Mouse (Mus musculus): ENCODE data around the gene Cldn8. TPM values are rescaled to one million over a fixed set of nuclear protein-coding genes. Genes with fewer than 3 reads are reported as not detected.

Gene Cldn8
- polyA plus RNA-seq, 1 experiment from 2014 or later: 2.1 TPM

DNA sequence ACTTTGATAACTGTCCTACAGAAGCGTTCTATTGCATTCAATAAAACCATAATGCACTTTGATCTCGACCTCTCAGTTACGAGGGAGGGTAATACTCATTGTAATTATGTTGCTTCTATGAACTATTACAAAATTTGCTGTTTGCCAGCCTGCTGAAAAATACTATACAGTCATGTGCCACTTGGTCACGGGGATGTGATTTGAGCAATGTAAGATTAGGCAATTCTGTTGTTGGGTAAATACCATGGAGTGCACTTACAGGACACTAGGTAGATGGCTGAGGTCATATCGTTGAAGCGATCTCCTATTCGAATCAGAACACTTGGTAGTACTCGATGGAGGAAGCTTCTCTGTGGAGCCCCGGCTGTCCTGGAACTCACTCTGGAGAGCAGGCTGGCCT lies 20.4 kb upstream of the Cldn8 start:
- no peak overlapping the region for H3K27ac ChIP-seq (replicated peaks; ENCODE audit: low read depth, low read length)
- WGBS: 89% methylated on average over 9 of the region's 9 CpGs
- no peak for ATAC-seq (ENCODE audit: insufficient number of reproducible peaks, low FRiP score, low TSS enrichment, low read depth)

DNA sequence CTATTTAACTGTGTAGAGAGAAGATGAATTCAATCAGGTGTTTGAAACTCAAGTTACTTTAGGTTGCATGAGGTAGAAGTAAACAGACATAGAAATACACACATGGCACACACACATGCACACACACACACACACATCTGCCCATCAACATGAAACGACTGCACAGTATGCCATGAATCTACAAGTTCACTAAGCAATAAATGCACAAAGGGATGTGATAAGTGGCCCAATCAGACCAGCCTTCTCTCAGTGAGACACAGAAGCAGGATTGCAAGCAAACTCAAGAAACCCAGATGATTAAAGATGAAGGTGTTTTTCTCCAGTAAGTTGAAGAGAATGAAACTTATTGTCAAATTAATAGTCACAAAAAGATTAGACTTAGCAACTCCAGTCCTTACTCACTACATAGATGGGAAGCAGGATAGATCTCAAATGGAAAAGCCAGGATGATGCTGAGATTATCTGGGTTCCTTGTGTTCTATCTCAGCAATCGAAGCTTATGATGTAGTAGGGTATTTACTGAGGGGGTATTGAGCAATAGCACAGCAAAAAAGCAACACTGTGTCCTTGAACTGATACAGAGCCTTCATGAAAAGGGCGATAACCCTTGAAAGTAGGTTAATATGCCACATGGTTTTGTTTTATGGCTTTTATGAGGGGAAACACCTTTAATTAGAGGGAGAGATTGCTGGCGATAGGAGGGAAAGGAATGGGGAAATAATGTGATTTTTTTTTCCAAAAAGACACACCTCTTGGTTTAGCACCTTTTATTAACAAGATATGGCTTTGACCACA lies 13.1 kb upstream of the Cldn8 start:
- WGBS: 57% methylated on average over 4 of the region's 4 CpGs
- no peaks in the 10 kb centered on the region for H3K36me3 ChIP-seq (ENCODE audit: control insufficient read depth, insufficient read depth, low read length)
- no peaks in the 10 kb centered on the region for H3K27me3 ChIP-seq (ENCODE audit: control insufficient read depth, insufficient read depth, low read length)
- ATAC-seq (ENCODE audit: insufficient number of reproducible peaks, low FRiP score, low TSS enrichment, low read depth) (no peak), DNase-seq (ENCODE audit: low spot score) (no peak)
- no peaks in the 10 kb centered on the region for H3K9me3 ChIP-seq (ENCODE audit: control insufficient read depth, low read length)
- H3K4me1 ChIP-seq (ENCODE audit: control insufficient read depth, insufficient read depth, low read length): no peaks in the 10 kb centered on the region
- no peak overlapping the region for H3K4me3 ChIP-seq (ENCODE audit: low read depth, low read length)
- no peak overlapping the region for H3K9ac ChIP-seq (ENCODE audit: low read length)
- no peak overlapping the region for H3K27ac ChIP-seq (replicated peaks; ENCODE audit: low read depth, low read length)
- no peak overlapping the region for H3K4me2 ChIP-seq (ENCODE audit: low read depth, severe bottlenecking)

More for the DNA sequence above, 20.4 kb upstream of the Cldn8 start:
- H3K4me3 ChIP-seq (ENCODE audit: low read depth, low read length): no peak overlapping the region
- no peaks in the 10 kb centered on the region for H3K9me3 ChIP-seq (ENCODE audit: control insufficient read depth, low read length)
- no peaks in the 10 kb centered on the region for H3K27me3 ChIP-seq (ENCODE audit: control insufficient read depth, insufficient read depth, low read length)
- no peak for DNase-seq (ENCODE audit: low spot score)
- no peak overlapping the region for H3K9ac ChIP-seq (ENCODE audit: low read length)
- H3K36me3 ChIP-seq (ENCODE audit: control insufficient read depth, insufficient read depth, low read length): no peaks in the 10 kb centered on the region
- H3K4me2 ChIP-seq (ENCODE audit: low read depth, severe bottlenecking): no peak overlapping the region
- H3K4me1 ChIP-seq (ENCODE audit: control insufficient read depth, insufficient read depth, low read length): no peaks in the 10 kb centered on the region

DNA sequence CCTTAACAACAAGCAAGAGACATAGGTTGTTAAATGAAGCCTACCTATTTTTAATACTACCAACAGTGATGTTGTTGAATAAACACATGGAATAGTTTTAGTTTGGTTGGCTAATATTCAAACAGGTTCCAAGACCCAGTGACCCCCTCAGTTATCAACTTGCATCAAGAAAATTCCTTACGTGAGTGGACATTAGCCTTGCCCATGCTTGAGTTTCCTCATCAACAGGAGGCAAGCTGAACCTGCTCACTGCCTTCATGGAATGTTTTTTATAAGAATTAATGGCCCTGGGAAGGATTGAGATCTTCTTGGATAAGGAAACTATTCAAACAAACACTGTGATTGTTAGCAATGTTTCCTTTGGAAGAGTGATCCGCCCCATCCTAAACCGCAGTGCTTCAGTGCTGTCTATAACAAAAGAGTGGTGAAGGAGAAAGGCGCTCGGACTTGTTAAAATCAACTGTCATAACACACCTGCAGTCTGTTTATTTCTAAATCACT lies 10.0 kb upstream of the Cldn8 start:
- no peak overlapping the region for H3K4me2 ChIP-seq (ENCODE audit: low read depth, severe bottlenecking)
- H3K36me3 ChIP-seq (ENCODE audit: control insufficient read depth, insufficient read depth, low read length): no peaks in the 10 kb centered on the region
- no peaks in the 10 kb centered on the region for H3K4me1 ChIP-seq (ENCODE audit: control insufficient read depth, insufficient read depth, low read length)
- no peak overlapping the region for H3K27ac ChIP-seq (replicated peaks; ENCODE audit: low read depth, low read length)
- no peak for DNase-seq (ENCODE audit: low spot score)
- H3K9me3 ChIP-seq (ENCODE audit: control insufficient read depth, low read length): no peaks in the 10 kb centered on the region
- no peak overlapping the region for H3K9ac ChIP-seq (ENCODE audit: low read length)
- 91% methylated on average over 5 of the region's 5 CpGs for WGBS
- no peak overlapping the region for H3K4me3 ChIP-seq (ENCODE audit: low read depth, low read length)
- H3K27me3 ChIP-seq (ENCODE audit: control insufficient read depth, insufficient read depth, low read length): no peaks in the 10 kb centered on the region
- no peak for ATAC-seq (ENCODE audit: insufficient number of reproducible peaks, low FRiP score, low TSS enrichment, low read depth)

DNA sequence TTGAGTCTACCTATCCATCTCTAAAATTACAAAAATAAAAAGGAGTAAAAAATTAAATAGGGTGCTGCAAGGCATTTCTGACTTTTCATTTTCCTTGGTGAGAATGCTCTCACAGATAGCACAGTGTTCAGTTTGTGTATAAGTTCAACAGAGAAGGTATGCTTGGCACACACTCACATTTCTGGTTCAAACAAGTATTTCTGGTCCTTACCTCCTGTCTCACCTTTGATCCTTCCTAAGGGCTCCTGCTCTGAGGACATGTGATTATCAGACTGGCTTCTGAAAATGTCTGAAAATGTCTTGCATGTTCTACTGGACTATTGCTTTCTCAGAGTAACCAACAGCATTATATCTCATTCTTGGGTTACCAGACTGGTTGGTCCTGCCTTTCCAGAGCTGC lies 7.2 kb upstream of the Cldn8 start:
- no peak for ATAC-seq (ENCODE audit: insufficient number of reproducible peaks, low FRiP score, low TSS enrichment, low read depth)

DNA sequence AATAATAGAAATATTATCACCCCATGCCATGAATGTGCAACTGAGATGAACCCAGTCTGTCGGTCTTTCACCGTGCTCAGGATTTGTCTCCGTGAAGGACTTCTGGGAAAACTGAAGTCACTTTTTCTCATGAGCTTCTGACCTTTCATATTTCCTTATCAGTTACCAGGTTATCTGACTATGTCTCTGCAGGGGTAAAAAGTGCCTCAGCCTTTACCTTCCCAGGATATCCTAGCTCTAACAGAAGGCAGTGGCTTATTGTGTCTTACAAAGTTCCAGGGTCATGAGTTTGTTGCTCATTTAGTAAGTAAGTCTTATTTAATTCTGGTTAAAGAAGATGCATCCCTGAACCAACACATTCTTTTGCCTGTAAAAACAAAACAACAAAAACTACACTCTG lies 6.7 kb upstream of the Cldn8 start:
- Histone ChIP-seq H3K27me3 (ENCODE audit: control insufficient read depth, insufficient read depth, low read length) (no peaks in the 10 kb centered on the region), H3K4me2 (ENCODE audit: low read depth, severe bottlenecking) (no peak overlapping the region), H3K27ac (replicated peaks; ENCODE audit: low read depth, low read length) (no peak overlapping the region), H3K4me1 (ENCODE audit: control insufficient read depth, insufficient read depth, low read length) (no peaks in the 10 kb centered on the region), H3K4me3 (ENCODE audit: low read depth, low read length) (no peak overlapping the region), H3K9me3 (ENCODE audit: control insufficient read depth, low read length) (no peaks in the 10 kb centered on the region), H3K36me3 (ENCODE audit: control insufficient read depth, insufficient read depth, low read length) (no peaks in the 10 kb centered on the region), H3K9ac (ENCODE audit: low read length) (no peak overlapping the region)
- DNase-seq (ENCODE audit: low spot score): no peak
- 94% methylated on average over 3 of the region's 3 CpGs for WGBS
- ATAC-seq (ENCODE audit: insufficient number of reproducible peaks, low FRiP score, low TSS enrichment, low read depth): no peak

More for the DNA sequence above, 7.2 kb upstream of the Cldn8 start:
- H3K4me1 ChIP-seq (ENCODE audit: control insufficient read depth, insufficient read depth, low read length): no peaks in the 10 kb centered on the region
- H3K36me3 ChIP-seq (ENCODE audit: control insufficient read depth, insufficient read depth, low read length): no peaks in the 10 kb centered on the region
- H3K27me3 ChIP-seq (ENCODE audit: control insufficient read depth, insufficient read depth, low read length): no peaks in the 10 kb centered on the region
- no peak overlapping the region for H3K9ac ChIP-seq (ENCODE audit: low read length)
- no peak overlapping the region for H3K27ac ChIP-seq (replicated peaks; ENCODE audit: low read depth, low read length)
- no peak overlapping the region for H3K4me2 ChIP-seq (ENCODE audit: low read depth, severe bottlenecking)
- H3K4me3 ChIP-seq (ENCODE audit: low read depth, low read length): no peak overlapping the region
- DNase-seq (ENCODE audit: low spot score): no peak
- no peaks in the 10 kb centered on the region for H3K9me3 ChIP-seq (ENCODE audit: control insufficient read depth, low read length)

DNA sequence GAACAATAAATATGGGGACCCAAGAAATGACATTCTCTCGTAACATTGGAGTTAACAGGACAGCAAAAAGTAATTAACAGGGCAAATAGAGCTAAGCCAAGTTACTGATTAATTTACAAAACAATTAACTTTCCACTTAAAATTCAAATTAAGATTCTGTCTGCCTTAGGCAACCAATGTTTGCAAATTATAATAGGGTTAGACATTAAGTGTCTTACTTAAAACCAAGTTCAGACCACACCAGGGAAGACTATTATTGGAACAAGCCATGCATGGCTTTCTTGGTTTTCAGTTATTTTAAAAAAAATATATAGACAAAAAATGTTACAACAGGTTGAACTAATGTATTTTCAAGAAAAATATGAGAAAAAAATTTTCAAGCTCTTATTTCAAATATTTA lies 6.1 kb upstream of the Cldn8 start:
- H3K4me1 ChIP-seq (ENCODE audit: control insufficient read depth, insufficient read depth, low read length): no peaks in the 10 kb centered on the region
- no peaks in the 10 kb centered on the region for H3K27me3 ChIP-seq (ENCODE audit: control insufficient read depth, insufficient read depth, low read length)
- H3K36me3 ChIP-seq (ENCODE audit: control insufficient read depth, insufficient read depth, low read length): no peaks in the 10 kb centered on the region
- H3K4me2 ChIP-seq (ENCODE audit: low read depth, severe bottlenecking): no peak overlapping the region
- no peak overlapping the region for H3K9ac ChIP-seq (ENCODE audit: low read length)
- H3K9me3 ChIP-seq (ENCODE audit: control insufficient read depth, low read length): no peaks in the 10 kb centered on the region
- WGBS: 78% methylated on average over 1 of the region's 1 CpGs
- no peak overlapping the region for H3K27ac ChIP-seq (replicated peaks; ENCODE audit: low read depth, low read length)
- no peak for DNase-seq (ENCODE audit: low spot score)
- no peak overlapping the region for H3K4me3 ChIP-seq (ENCODE audit: low read depth, low read length)
- no peak for ATAC-seq (ENCODE audit: insufficient number of reproducible peaks, low FRiP score, low TSS enrichment, low read depth)

DNA sequence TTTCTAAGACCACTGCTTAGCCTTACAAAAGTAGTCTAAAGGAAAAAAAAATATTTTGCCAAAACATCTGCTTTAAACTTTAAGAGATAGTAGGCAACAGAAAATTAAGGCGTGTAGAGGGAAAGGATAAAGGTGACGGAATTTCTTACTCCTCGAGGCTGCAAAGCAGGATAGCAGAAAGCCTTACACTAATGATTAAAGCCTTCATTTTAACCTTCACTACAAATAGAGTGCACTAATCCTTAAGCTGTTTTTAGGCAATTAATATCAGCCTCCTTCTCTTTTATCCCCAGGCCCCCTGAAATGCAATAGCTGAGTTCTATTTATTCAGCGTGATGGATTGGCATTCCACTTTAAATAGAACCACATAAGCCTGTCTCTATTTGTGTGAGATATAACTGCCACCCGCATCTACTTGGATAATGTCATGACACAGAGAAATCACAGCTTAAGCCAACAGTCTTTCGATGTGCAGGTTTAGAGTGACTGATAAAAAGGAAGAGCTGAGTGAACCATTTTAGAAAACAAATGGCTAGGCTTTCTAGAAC lies 1.3 kb downstream of the Cldn8 start:
- no peak overlapping the region for H3K27ac ChIP-seq (replicated peaks; ENCODE audit: low read depth, low read length)
- WGBS: 53% methylated on average over 6 of the region's 6 CpGs
- no peaks in the 10 kb centered on the region for H3K36me3 ChIP-seq (ENCODE audit: control insufficient read depth, insufficient read depth, low read length)
- H3K9me3 ChIP-seq (ENCODE audit: control insufficient read depth, low read length): no peaks in the 10 kb centered on the region
- H3K27me3 ChIP-seq (ENCODE audit: control insufficient read depth, insufficient read depth, low read length): no peaks in the 10 kb centered on the region
- no peak for ATAC-seq (ENCODE audit: insufficient number of reproducible peaks, low FRiP score, low TSS enrichment, low read depth)
- no peak overlapping the region for H3K9ac ChIP-seq (ENCODE audit: low read length)
- no peak overlapping the region for H3K4me2 ChIP-seq (ENCODE audit: low read depth, severe bottlenecking)
- H3K4me1 ChIP-seq (ENCODE audit: control insufficient read depth, insufficient read depth, low read length): no peaks in the 10 kb centered on the region
- no peak overlapping the region for H3K4me3 ChIP-seq (ENCODE audit: low read depth, low read length)
- DNase-seq (ENCODE audit: low spot score): no peak

DNA sequence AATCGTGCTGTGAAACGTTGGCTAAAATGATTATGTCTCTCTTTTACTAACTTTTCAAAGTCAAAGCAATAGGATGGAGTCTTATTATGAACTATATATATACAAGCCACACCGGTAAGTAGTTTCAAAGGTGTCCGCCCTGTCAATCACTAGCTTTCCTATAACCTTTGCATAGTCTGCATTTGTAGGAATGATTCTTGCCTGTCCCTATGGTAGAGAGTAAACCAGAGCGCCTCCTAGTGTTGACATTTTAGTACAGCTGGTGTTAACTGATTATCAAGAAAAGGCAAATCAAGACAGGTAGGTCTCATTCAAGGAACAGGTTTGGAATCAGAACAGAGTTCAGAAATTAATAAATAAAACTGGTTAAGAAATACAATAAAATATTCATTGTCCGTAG lies 20.5 kb downstream of the Cldn8 start:
- Histone ChIP-seq H3K36me3 (ENCODE audit: control insufficient read depth, insufficient read depth, low read length) (no peaks in the 10 kb centered on the region), H3K9me3 (ENCODE audit: control insufficient read depth, low read length) (no peaks in the 10 kb centered on the region), H3K9ac (ENCODE audit: low read length) (no peak overlapping the region), H3K4me2 (ENCODE audit: low read depth, severe bottlenecking) (no peak overlapping the region), H3K27me3 (ENCODE audit: control insufficient read depth, insufficient read depth, low read length) (no peaks in the 10 kb centered on the region), H3K4me1 (ENCODE audit: control insufficient read depth, insufficient read depth, low read length) (no peaks in the 10 kb centered on the region), H3K27ac (replicated peaks; ENCODE audit: low read depth, low read length) (no peak overlapping the region), H3K4me3 (ENCODE audit: low read depth, low read length) (no peak overlapping the region)
- 53% methylated on average over 6 of the region's 6 CpGs for WGBS
- no peak for ATAC-seq (ENCODE audit: insufficient number of reproducible peaks, low FRiP score, low TSS enrichment, low read depth)
- peak; percentile 37 for DNase-seq (ENCODE audit: low spot score)

All from limb, embryonic 11.5 days (tissue).